8 mouse cellular contexts compared by ENCODE assay signal in genomic region chr8:111521713-111522429, GRCm38 (mm10). TPM values are rescaled to one million over a fixed set of nuclear protein-coding genes. Genes with fewer than 3 reads are reported as not detected.
DNase-seq lines count a peak whose midpoint lies in the region; ATAC-seq and TF ChIP-seq lines count a peak whose summit lies in the region.

Wdr59 (minus strand) TSS chr8:111522092.

- no peak within 1 kb of the TSS for H3K27ac ChIP-seq in forebrain, embryonic 16.5 days (ENCODE audit: low read length)
- peak within 1 kb of the TSS; percentile 93 for H3K27ac ChIP-seq in layer of hippocampus, adult 2 months
- no peak within 1 kb of the TSS for H3K27ac ChIP-seq in lung, embryonic 14.5 days (ENCODE audit: low read depth)
- peak within 1 kb of the TSS; percentile 23; the same call in 1 of the 2 replicates for H3K27ac ChIP-seq in olfactory bulb, adult 2 months (ENCODE audit: insufficient read depth, low read depth, low read length)
- no peak within 1 kb of the TSS for H3K27ac ChIP-seq in thymus, adult 2 months (ENCODE audit: control insufficient read depth, insufficient read depth, low read length)

- peak within 1 kb of the TSS; percentile 87 for H3K4me3 ChIP-seq in G1E (ENCODE audit: low read depth, low read length)
- H3K4me3 ChIP-seq in forebrain, embryonic 16.5 days (replicated peaks; ENCODE audit: low read length) = peak within 1 kb of the TSS; percentile 60
- H3K4me3 ChIP-seq in layer of hippocampus, adult 2 months = peak within 1 kb of the TSS; percentile 83
- peak within 1 kb of the TSS; percentile 63 for H3K4me3 ChIP-seq in lung, embryonic 14.5 days (ENCODE audit: low read depth, low read length)
- peak within 1 kb of the TSS; percentile 62 for H3K4me3 ChIP-seq in olfactory bulb, adult 2 months (ENCODE audit: insufficient read depth, low read depth, low read length)
- peak within 1 kb of the TSS; percentile 56 for H3K4me3 ChIP-seq in thymus, adult 2 months (ENCODE audit: control insufficient read depth, insufficient read depth, low read length)

- H3K4me2 ChIP-seq in forebrain, embryonic 16.5 days (ENCODE audit: low read length) = peak within 1 kb of the TSS; percentile 50
- H3K4me2 ChIP-seq in lung, embryonic 14.5 days = peak within 1 kb of the TSS; percentile 74

- H3K4me1 ChIP-seq in G1E (ENCODE audit: insufficient read depth, low read depth, low read length) = peaks cover 22% of the 10 kb centered on the region
- peaks cover 8% of the 10 kb centered on the region for H3K4me1 ChIP-seq in forebrain, embryonic 16.5 days (replicated peaks; ENCODE audit: control insufficient read depth, insufficient read depth, low read length)
- H3K4me1 ChIP-seq in lung, embryonic 14.5 days (ENCODE audit: insufficient read depth) = no peaks in the 10 kb centered on the region
- H3K4me1 ChIP-seq in olfactory bulb, adult 2 months (ENCODE audit: control insufficient read depth, insufficient read depth, low read length) = peaks cover 5% of the 10 kb centered on the region
- peaks cover 2% of the 10 kb centered on the region for H3K4me1 ChIP-seq in thymus, adult 2 months (replicated peaks; ENCODE audit: control insufficient read depth, insufficient read depth, low read length)

- peak; percentile 100 for ATAC-seq in G1E (ENCODE audit: extremely low read depth, insufficient number of reproducible peaks, low FRiP score, poor library complexity, severe bottlenecking)
- ATAC-seq in forebrain, embryonic 16.5 days = peak; percentile 99
- peak; percentile 98 for ATAC-seq in lung, embryonic 14.5 days (ENCODE audit: insufficient read depth)

- TF ChIP-seq POLR2A in olfactory bulb, adult 2 months (IDR thresholded peaks at IDR 0.05; ENCODE audit: insufficient read depth, low read depth, low read length) = no peak
- TF ChIP-seq POLR2A in thymus, adult 2 months (IDR thresholded peaks at IDR 0.05; ENCODE audit: control insufficient read depth, extremely low read depth, insufficient read depth, low read length, poor library complexity) = no peak

- TF ChIP-seq CTCF in G1E (IDR thresholded peaks at IDR 0.05; ENCODE audit: low read depth, low read length) = no peak
- peak; percentile 52 for TF ChIP-seq CTCF in layer of hippocampus, adult 2 months (conservative IDR thresholded peaks at IDR 0.05)
- peak; percentile 47 for TF ChIP-seq CTCF in lung, embryonic 14.5 days (IDR thresholded peaks at IDR 0.05; ENCODE audit: low read depth)
- no peak for TF ChIP-seq CTCF in olfactory bulb, adult 2 months (IDR thresholded peaks at IDR 0.05; ENCODE audit: insufficient read depth, low read depth, low read length)
- TF ChIP-seq CTCF in thymus, adult 2 months (IDR thresholded peaks at IDR 0.05; ENCODE audit: borderline replicate concordance, control insufficient read depth, extremely low read depth, insufficient read depth, low read length, poor library complexity) = no peak

- under 1% methylated on average over 34 of the region's 34 CpGs for WGBS in forebrain, embryonic 16.5 days
- under 1% methylated on average over 34 of the region's 34 CpGs for WGBS in lung, embryonic 14.5 days
- WGBS in olfactory bulb, adult 2 months = under 1% methylated on average over 34 of the region's 34 CpGs
- under 1% methylated on average over 34 of the region's 34 CpGs for WGBS in thymus, adult 2 months

- peak within 1 kb of the TSS; percentile 57 for H3K9ac ChIP-seq in forebrain, embryonic 16.5 days (replicated peaks; ENCODE audit: low read depth, low read length)
- H3K9ac ChIP-seq in lung, embryonic 14.5 days = peak within 1 kb of the TSS; percentile 50

- no peaks in the 10 kb centered on the region for H3K9me3 ChIP-seq in G1E (replicated peaks)
- H3K9me3 ChIP-seq in forebrain, embryonic 16.5 days (ENCODE audit: control insufficient read depth, low read length) = no peaks in the 10 kb centered on the region
- H3K9me3 ChIP-seq in lung, embryonic 14.5 days (ENCODE audit: low read depth, low read length) = no peaks in the 10 kb centered on the region

- intact Hi-C loops in heart, postnatal 36 days (cut with DNase I) = no loop called here

- DNase-seq in G1E (ENCODE audit: low spot score) = peak; percentile 86
- peak; percentile 97 to 99 for DNase-seq in cerebellum, adult 18-20 months
- DNase-seq in heart, postnatal 36 days = peak; percentile 91 to 93
- peak; percentile 98 to 99 for DNase-seq in layer of hippocampus, adult 2 months (ENCODE audit: low spot score in 2 of 2)
- peak; percentile 100 for DNase-seq in lung, embryonic 14.5 days
- DNase-seq in thymus, adult 2 months = peak; percentile 98

- H3K36me3 ChIP-seq in G1E (replicated peaks) = peaks cover 10% of the 10 kb centered on the region
- H3K36me3 ChIP-seq in forebrain, embryonic 16.5 days (ENCODE audit: control insufficient read depth, insufficient read depth) = no peaks in the 10 kb centered on the region; the same call in 1 of the 2 replicates
- no peaks in the 10 kb centered on the region for H3K36me3 ChIP-seq in lung, embryonic 14.5 days (ENCODE audit: insufficient read depth)
- H3K36me3 ChIP-seq in thymus, adult 2 months (ENCODE audit: control insufficient read depth, insufficient read depth, low read length) = no peaks in the 10 kb centered on the region

- no peaks in the 10 kb centered on the region for H3K27me3 ChIP-seq in G1E (ENCODE audit: insufficient read depth, low read length)
- no peaks in the 10 kb centered on the region for H3K27me3 ChIP-seq in forebrain, embryonic 16.5 days (replicated peaks; ENCODE audit: control insufficient read depth, insufficient read depth, low read length)
- H3K27me3 ChIP-seq in lung, embryonic 14.5 days (ENCODE audit: insufficient read depth, low read length) = no peaks in the 10 kb centered on the region
- H3K27me3 ChIP-seq in thymus, adult 2 months (ENCODE audit: control insufficient read depth, insufficient read depth, low read length) = no peaks in the 10 kb centered on the region

RNA-seq across cellular contexts. Expression of gene Wdr59, which starts in this region (rescaled TPM):
- total RNA-seq in G1E (2014; fragmentation: Nextera tagmentation) = 10.5 and 17.4 TPM in 2 replicates
- total RNA-seq in G1E (2017) = 5.9 and 6.7 TPM in 2 replicates
- polyA plus RNA-seq in G1E (2012) = 2.5 and 3.3 TPM in 2 replicates
- polyA plus RNA-seq in forebrain, embryonic 16.5 days (2015; fragmentation: Nextera tagmentation; extraction: Ambion mirVana) = 8.3 and 9.4 TPM in 2 replicates
- total RNA-seq in heart, postnatal 36 days (2021) = 1 to 10 TPM; 7.4 to 8.5 TPM
- total RNA-seq in layer of hippocampus, adult 2 months (2021) = 10 to 100 TPM; 24.1 to 24.2 TPM
- polyA plus RNA-seq in lung, embryonic 14.5 days (2014; fragmentation: Nextera tagmentation; extraction: Ambion mirVana) = 4.4 TPM in 2 replicates
- not detected in 2 replicates for polyA plus RNA-seq in olfactory bulb, adult 2 months (2012; ENCODE audit: insufficient read depth, insufficient read length, low replicate concordance, missing spikeins)
- 9.0 and 10.1 TPM in 2 replicates for polyA plus RNA-seq in thymus, adult 2 months (2012; rRNA removed)

Comparison
In these comparisons a context has a peak if more than half of its experiments do, and no peak if none do; other contexts are left out.
1. CTCF ChIP-seq: peak in layer of hippocampus, adult 2 months (single experiment) and lung, embryonic 14.5 days (single experiment); none in G1E (single experiment), olfactory bulb, adult 2 months (single experiment) and thymus, adult 2 months (single experiment).
2. H3K27ac ChIP-seq: peak in layer of hippocampus, adult 2 months (single experiment) and olfactory bulb, adult 2 months (single experiment); none in forebrain, embryonic 16.5 days (single experiment), lung, embryonic 14.5 days (single experiment) and thymus, adult 2 months (single experiment).
3. Peak in every context shown above with its lines, with median percentiles within 50 percentile points of each other: ATAC-seq, DNase-seq and H3K4me3 ChIP-seq.